ENCODE assay signal across 9 mouse cellular contexts in the genomic region with DNA sequence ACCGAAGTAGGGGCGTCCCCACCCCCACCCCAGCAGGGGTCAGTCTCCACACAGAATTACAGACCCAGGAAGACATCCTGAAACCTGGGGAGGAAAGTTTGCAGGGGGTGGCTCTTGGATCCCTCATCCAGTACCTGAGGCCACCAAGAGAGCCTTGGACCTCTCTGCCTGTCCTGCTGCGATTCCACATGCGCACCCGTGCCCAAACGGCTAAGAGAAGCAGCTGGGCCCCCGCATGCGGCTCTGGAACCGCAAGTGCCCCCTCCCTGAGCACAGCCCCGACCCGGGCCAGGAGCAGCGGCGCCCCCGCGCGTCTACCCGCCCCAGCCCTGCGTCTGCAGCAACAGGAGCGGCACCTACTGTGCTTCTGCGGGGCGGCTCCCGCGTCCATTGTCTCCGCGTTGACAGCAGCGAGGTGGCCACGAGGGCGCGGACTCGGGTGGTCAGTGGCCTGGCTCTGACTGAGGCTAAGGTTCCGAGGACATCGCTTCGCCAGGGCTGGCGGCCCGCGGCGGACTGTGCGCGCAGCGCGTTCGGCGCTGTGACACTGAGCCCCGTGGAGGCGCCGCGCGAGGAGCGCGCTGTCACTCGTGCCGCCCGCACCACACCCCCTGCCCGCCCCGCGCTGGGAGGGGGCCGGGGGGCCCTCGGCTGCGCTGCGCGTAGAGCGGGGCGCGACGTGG. TPM values are rescaled to one million over a fixed set of nuclear protein-coding genes. Genes with fewer than 3 reads are reported as not detected.
DNase-seq lines count a peak whose midpoint lies in the region; ATAC-seq lines count a peak whose summit lies in the region.
"Had no signal": no experiment of that assay in that cellular context is flagged by ENCODE, and none has a peak within 500 bp of the region (broad histone marks: within the 10 kb centered on the region; RNA-seq: fewer than 3 reads in every experiment).

No protein-coding gene starts in this region.

- 0 out of 2 replicates have a peak, but pooled peaks have one; percentile 28 for ATAC-seq in kidney, embryonic 14.5 days (ENCODE audit: low FRiP score, low TSS enrichment)
- ATAC-seq in forebrain, embryonic 16.5 days = peak; percentile 62
- peak; percentile 32; the same call in 1 of the 2 replicates for ATAC-seq in midbrain, embryonic 14.5 days (ENCODE audit: low FRiP score, low TSS enrichment)
- no peak for ATAC-seq in megakaryocyte progenitor cell, adult 5-6 weeks (replicated peaks; ENCODE audit: poor library complexity)
- ATAC-seq: Patski had no signal

- no peak overlapping the region for H3K27ac ChIP-seq in kidney, embryonic 14.5 days (ENCODE audit: low read depth, low read length)
- H3K27ac ChIP-seq in forebrain, embryonic 16.5 days (ENCODE audit: low read length) = no peak overlapping the region
- H3K27ac ChIP-seq in midbrain, embryonic 14.5 days (replicated peaks; ENCODE audit: low read depth, low read length) = no peak overlapping the region

- peak overlapping the region; percentile 69 for H3K4me2 ChIP-seq in kidney, embryonic 14.5 days (replicated peaks; ENCODE audit: low read depth, low read length)
- H3K4me2 ChIP-seq in forebrain, embryonic 16.5 days (ENCODE audit: low read length) = peak overlapping the region; percentile 79
- peak overlapping the region; percentile 77 for H3K4me2 ChIP-seq in midbrain, embryonic 14.5 days (ENCODE audit: low read length)

- 2% methylated on average over 65 of the region's 65 CpGs for WGBS in kidney, embryonic 14.5 days
- WGBS in forebrain, embryonic 16.5 days = 2% methylated on average over 63 of the region's 65 CpGs
- WGBS in midbrain, embryonic 14.5 days = 2% methylated on average over 64 of the region's 65 CpGs

- no peaks in the 10 kb centered on the region for H3K36me3 ChIP-seq in kidney, embryonic 14.5 days (ENCODE audit: control insufficient read depth, insufficient read depth, low read length)
- H3K36me3 ChIP-seq in forebrain, embryonic 16.5 days (ENCODE audit: control insufficient read depth, insufficient read depth) = no peaks in the 10 kb centered on the region
- H3K36me3 ChIP-seq in midbrain, embryonic 14.5 days (ENCODE audit: control insufficient read depth, insufficient read depth, low read length) = no peaks in the 10 kb centered on the region

- peak overlapping the region; percentile 42; the same call in 1 of the 2 replicates for H3K9ac ChIP-seq in kidney, embryonic 14.5 days (ENCODE audit: low read depth, low read length)
- peak overlapping the region; percentile 69 for H3K9ac ChIP-seq in forebrain, embryonic 16.5 days (replicated peaks; ENCODE audit: low read depth, low read length)
- peak overlapping the region; percentile 65 for H3K9ac ChIP-seq in midbrain, embryonic 14.5 days (replicated peaks; ENCODE audit: low read length)

- H3K4me1 ChIP-seq in kidney, embryonic 14.5 days (ENCODE audit: control insufficient read depth, insufficient read depth, low read length) = peaks cover 8% of the 10 kb centered on the region; the same call in 1 of the 2 replicates
- H3K4me1 ChIP-seq in forebrain, embryonic 16.5 days (replicated peaks; ENCODE audit: control insufficient read depth, insufficient read depth, low read length) = peaks cover 15% of the 10 kb centered on the region
- peaks cover 25% of the 10 kb centered on the region for H3K4me1 ChIP-seq in midbrain, embryonic 14.5 days (ENCODE audit: control insufficient read depth, insufficient read depth, low read length)

- peak overlapping the region; percentile 43 for H3K4me3 ChIP-seq in kidney, embryonic 14.5 days (ENCODE audit: low read length)
- peak overlapping the region; percentile 53 for H3K4me3 ChIP-seq in forebrain, embryonic 16.5 days (replicated peaks; ENCODE audit: low read length)
- H3K4me3 ChIP-seq in midbrain, embryonic 14.5 days (replicated peaks; ENCODE audit: low read depth, low read length) = peak overlapping the region; percentile 45

- H3K27me3 ChIP-seq in kidney, embryonic 14.5 days (ENCODE audit: control insufficient read depth, insufficient read depth, low read length) = peaks cover 63% of the 10 kb centered on the region
- H3K27me3 ChIP-seq in forebrain, embryonic 16.5 days (replicated peaks; ENCODE audit: control insufficient read depth, insufficient read depth, low read length) = peaks cover 25% of the 10 kb centered on the region
- peaks cover 25% of the 10 kb centered on the region for H3K27me3 ChIP-seq in midbrain, embryonic 14.5 days (ENCODE audit: control insufficient read depth, insufficient read depth, low read length)

- no peaks in the 10 kb centered on the region for H3K9me3 ChIP-seq in kidney, embryonic 14.5 days (ENCODE audit: control insufficient read depth, low read length)
- no peaks in the 10 kb centered on the region for H3K9me3 ChIP-seq in forebrain, embryonic 16.5 days (ENCODE audit: control insufficient read depth, low read length)
- H3K9me3 ChIP-seq in midbrain, embryonic 14.5 days (ENCODE audit: control insufficient read depth, low read length) = no peaks in the 10 kb centered on the region

- DNase-seq in kidney, adult 8-10 months = no peak
- DNase-seq in cerebellum, postnatal 10 days = peak; percentile 48 to 54
- peak; percentile 67 for DNase-seq in midbrain, embryonic 14.5 days
- DNase-seq in adrenal gland, adult 8-10 months = no peak
- DNase-seq in urinary bladder, postnatal 36 days (ENCODE audit: low spot score in 2 of 2) = no peak

RNA-seq across cellular contexts. Expression of a gene that starts 13.8 kb away (rescaled TPM):
- polyA plus RNA-seq in kidney, embryonic 14.5 days (2014; fragmentation: Nextera tagmentation; extraction: Ambion mirVana) = 1.8 and 3.1 TPM in 2 replicates
- polyA plus RNA-seq in forebrain, embryonic 16.5 days (2015; fragmentation: Nextera tagmentation; extraction: Ambion mirVana) = 11.3 and 14.1 TPM in 2 replicates
- 12.1 and 13.0 TPM in 2 replicates for polyA plus RNA-seq in midbrain, embryonic 14.5 days (2014; fragmentation: Nextera tagmentation; extraction: Ambion mirVana)
- 1 to 10 TPM in 2 of 4 experiments, under 1 TPM in 2; 0.46 to 2.3 (median 1.1) TPM for total RNA-seq in adrenal gland, adult 8-10 months (2022)
- not detected in 2 replicates for total RNA-seq in megakaryocyte progenitor cell, adult 5-6 weeks (2015)
- total RNA-seq in megakaryocyte progenitor cell, adult 5-6 weeks (2017) = not detected in 2 replicates

RNA-seq across cellular contexts. Expression of a gene that starts 24.1 kb away (rescaled TPM):
- 7.1 and 13.7 TPM in 2 replicates for polyA plus RNA-seq in kidney, embryonic 14.5 days (2014; fragmentation: Nextera tagmentation; extraction: Ambion mirVana)
- polyA plus RNA-seq in forebrain, embryonic 16.5 days (2015; fragmentation: Nextera tagmentation; extraction: Ambion mirVana) = 19.5 and 22.1 TPM in 2 replicates
- 6.0 and 10.0 TPM in 2 replicates for polyA plus RNA-seq in midbrain, embryonic 14.5 days (2014; fragmentation: Nextera tagmentation; extraction: Ambion mirVana)
- total RNA-seq in adrenal gland, adult 8-10 months (2022) = 10 to 100 TPM; 19.3 to 32.9 (median 21.7) TPM
- total RNA-seq in megakaryocyte progenitor cell, adult 5-6 weeks (2015) = 5.5 and 6.0 TPM in 2 replicates
- total RNA-seq in megakaryocyte progenitor cell, adult 5-6 weeks (2017) = 13.8 and 18.8 TPM in 2 replicates

RNA-seq across cellular contexts. Expression of a gene that starts 43.4 kb away (rescaled TPM):
- 167 and 180 TPM in 2 replicates for polyA plus RNA-seq in kidney, embryonic 14.5 days (2014; fragmentation: Nextera tagmentation; extraction: Ambion mirVana)
- 125 and 133 TPM in 2 replicates for polyA plus RNA-seq in forebrain, embryonic 16.5 days (2015; fragmentation: Nextera tagmentation; extraction: Ambion mirVana)
- 139 and 148 TPM in 2 replicates for polyA plus RNA-seq in midbrain, embryonic 14.5 days (2014; fragmentation: Nextera tagmentation; extraction: Ambion mirVana)
- 100 to 1,000 TPM in 2 of 4 experiments, 10 to 100 TPM in 2; 96.8 to 116 (median 106) TPM for total RNA-seq in adrenal gland, adult 8-10 months (2022)
- total RNA-seq in megakaryocyte progenitor cell, adult 5-6 weeks (2015) = 123 and 145 TPM in 2 replicates
- total RNA-seq in megakaryocyte progenitor cell, adult 5-6 weeks (2017) = 118 and 126 TPM in 2 replicates

RNA-seq across cellular contexts. Expression of a gene that starts 43.6 kb away (rescaled TPM):
- 5.8 and 6.9 TPM in 2 replicates for polyA plus RNA-seq in kidney, embryonic 14.5 days (2014; fragmentation: Nextera tagmentation; extraction: Ambion mirVana)
- polyA plus RNA-seq in forebrain, embryonic 16.5 days (2015; fragmentation: Nextera tagmentation; extraction: Ambion mirVana) = 6.0 and 10.7 TPM in 2 replicates
- 6.0 and 6.4 TPM in 2 replicates for polyA plus RNA-seq in midbrain, embryonic 14.5 days (2014; fragmentation: Nextera tagmentation; extraction: Ambion mirVana)
- 10 to 100 TPM in 2 of 4 experiments, 1 to 10 TPM in 2; 7.9 to 17.0 (median 12.8) TPM for total RNA-seq in adrenal gland, adult 8-10 months (2022)
- 0.47 and 0.81 TPM in 2 replicates for total RNA-seq in megakaryocyte progenitor cell, adult 5-6 weeks (2015)
- 1.7 and 3.6 TPM in 2 replicates for total RNA-seq in megakaryocyte progenitor cell, adult 5-6 weeks (2017)

Comparison
In these comparisons a context has a peak if more than half of its experiments do, and no peak if none do; other contexts are left out.
1. DNase-seq: peak in cerebellum, postnatal 10 days (2 of 2) and midbrain, embryonic 14.5 days (single experiment); none in kidney, adult 8-10 months (0 of 2), adrenal gland, adult 8-10 months (single experiment) and urinary bladder, postnatal 36 days (0 of 2).
2. Peak in every context shown above with its lines, with median percentiles within 50 percentile points of each other: H3K4me2 ChIP-seq, H3K4me3 ChIP-seq and H3K9ac ChIP-seq.